Mouse (Mus musculus): ENCODE results near the gene Olfr1443.

- TF ChIP-seq CTCF (IDR thresholded peaks at IDR 0.05; ENCODE audit: insufficient read depth, low read length) (no peak), POLR2A (IDR thresholded peaks at IDR 0.05; ENCODE audit: borderline replicate concordance, extremely low read depth, low read depth, low read length) (no peak)
Observed at GRCm38 (mm10) chr19:12725851-12726250, 47.9 kb downstream of the Olfr1443 start.

Measured in lung, adult 2 months (tissue).